Mouse (Mus musculus): ENCODE data around the gene Btbd1. TPM values are rescaled to one million over a fixed set of nuclear protein-coding genes. Genes with fewer than 3 reads are reported as not detected.

The Btbd1 gene
- 52.1 and 62.1 TPM in 2 replicates for polyA plus RNA-seq (2015; fragmentation: Nextera tagmentation; extraction: Ambion mirVana)

- H3K4me2 ChIP-seq (replicated peaks; ENCODE audit: low read depth, low read length): peak within 1 kb of the TSS; percentile 90
- ATAC-seq (ENCODE audit: low FRiP score, low TSS enrichment): peak; percentile 94
- H3K36me3 ChIP-seq (ENCODE audit: insufficient read depth, low read length): no peaks in the 10 kb centered on the region
- H3K9ac ChIP-seq (replicated peaks; ENCODE audit: low read length): peak within 1 kb of the TSS; percentile 75
- no peaks in the 10 kb centered on the region for H3K27me3 ChIP-seq (ENCODE audit: insufficient read depth, low read length)
- peaks cover 38% of the 10 kb centered on the region for H3K4me1 ChIP-seq (ENCODE audit: insufficient read depth, low read length)
- under 1% methylated on average over 55 of the region's 58 CpGs for WGBS
- H3K9me3 ChIP-seq (ENCODE audit: low read length): no peaks in the 10 kb centered on the region
- peak within 1 kb of the TSS; percentile 94 for H3K27ac ChIP-seq (ENCODE audit: low read length)
- peak within 1 kb of the TSS; percentile 74 for H3K4me3 ChIP-seq (ENCODE audit: low read length)
Observed at GRCm38 (mm10) chr7:81829379-81829894, at the start of gene Btbd1. TSS of gene Btbd1 (minus strand) at chr7:81829431.

- no peak for ATAC-seq (ENCODE audit: low FRiP score, low TSS enrichment)
- Histone ChIP-seq H3K27ac (ENCODE audit: low read length) (no peak overlapping the region), H3K27me3 (ENCODE audit: insufficient read depth, low read length) (no peaks in the 10 kb centered on the region), H3K4me2 (replicated peaks; ENCODE audit: low read depth, low read length) (no peak overlapping the region), H3K4me1 (ENCODE audit: insufficient read depth, low read length) (no peaks in the 10 kb centered on the region), H3K9me3 (ENCODE audit: low read length) (no peaks in the 10 kb centered on the region), H3K9ac (replicated peaks; ENCODE audit: low read length) (no peak overlapping the region), H3K4me3 (ENCODE audit: low read length) (no peak overlapping the region), H3K36me3 (ENCODE audit: insufficient read depth, low read length) (no peaks in the 10 kb centered on the region; the same call in 1 of the 2 replicates)
- 71% methylated on average over 9 of the region's 9 CpGs for WGBS
Observed at GRCm38 (mm10) chr7:81875372-81875771, 46.1 kb upstream of the Btbd1 start.

- H3K36me3 ChIP-seq (ENCODE audit: insufficient read depth, low read length): no peaks in the 10 kb centered on the region; the same call in 1 of the 2 replicates
- H3K27ac ChIP-seq (ENCODE audit: low read length): no peak overlapping the region
- no peaks in the 10 kb centered on the region; the same call in 1 of the 2 replicates for H3K9me3 ChIP-seq (ENCODE audit: low read length)
- no peaks in the 10 kb centered on the region for H3K27me3 ChIP-seq (ENCODE audit: insufficient read depth, low read length)
- no peak for ATAC-seq (ENCODE audit: low FRiP score, low TSS enrichment)
- 73% methylated on average over 6 of the region's 6 CpGs for WGBS
- no peak overlapping the region for H3K4me2 ChIP-seq (replicated peaks; ENCODE audit: low read depth, low read length)
- no peak overlapping the region for H3K9ac ChIP-seq (replicated peaks; ENCODE audit: low read length)
- H3K4me1 ChIP-seq (ENCODE audit: insufficient read depth, low read length): no peaks in the 10 kb centered on the region
- no peak overlapping the region for H3K4me3 ChIP-seq (ENCODE audit: low read length)
Observed at GRCm38 (mm10) chr7:81874636-81875035, 45.4 kb upstream of the Btbd1 start.

- WGBS: 47% methylated on average over 1 of the region's 1 CpGs
Observed at GRCm38 (mm10) chr7:81873807-81874206, 44.6 kb upstream of the Btbd1 start.

GRCm38 (mm10) chr7:81872493-81873013 lies 43.3 kb upstream of the Btbd1 start:
- H3K36me3 ChIP-seq (ENCODE audit: insufficient read depth, low read length): no peaks in the 10 kb centered on the region; the same call in 1 of the 2 replicates
- no peak overlapping the region for H3K4me3 ChIP-seq (ENCODE audit: low read length)
- ATAC-seq (ENCODE audit: low FRiP score, low TSS enrichment): no peak
- H3K27ac ChIP-seq (ENCODE audit: low read length): no peak overlapping the region
- no peaks in the 10 kb centered on the region; the same call in 1 of the 2 replicates for H3K9me3 ChIP-seq (ENCODE audit: low read length)
- H3K4me1 ChIP-seq (ENCODE audit: insufficient read depth, low read length): no peaks in the 10 kb centered on the region
- WGBS: 63% methylated on average over 13 of the region's 13 CpGs
- H3K9ac ChIP-seq (replicated peaks; ENCODE audit: low read length): no peak overlapping the region
- H3K4me2 ChIP-seq (replicated peaks; ENCODE audit: low read depth, low read length): no peak overlapping the region
- no peaks in the 10 kb centered on the region for H3K27me3 ChIP-seq (ENCODE audit: insufficient read depth, low read length)

More at GRCm38 (mm10) chr7:81873807-81874206, 44.6 kb upstream of the Btbd1 start:
- Histone ChIP-seq H3K9me3 (ENCODE audit: low read length) (no peaks in the 10 kb centered on the region; the same call in 1 of the 2 replicates), H3K4me1 (ENCODE audit: insufficient read depth, low read length) (no peaks in the 10 kb centered on the region), H3K27ac (ENCODE audit: low read length) (no peak overlapping the region), H3K4me2 (replicated peaks; ENCODE audit: low read depth, low read length) (no peak overlapping the region), H3K9ac (replicated peaks; ENCODE audit: low read length) (no peak overlapping the region), H3K27me3 (ENCODE audit: insufficient read depth, low read length) (no peaks in the 10 kb centered on the region), H3K36me3 (ENCODE audit: insufficient read depth, low read length) (no peaks in the 10 kb centered on the region; the same call in 1 of the 2 replicates), H3K4me3 (ENCODE audit: low read length) (no peak overlapping the region)
- no peak for ATAC-seq (ENCODE audit: low FRiP score, low TSS enrichment)

GRCm38 (mm10) chr7:81868158-81868557 lies 38.9 kb upstream of the Btbd1 start:
- Histone ChIP-seq H3K4me3 (ENCODE audit: low read length) (no peak overlapping the region), H3K9me3 (ENCODE audit: low read length) (no peaks in the 10 kb centered on the region; the same call in 1 of the 2 replicates), H3K9ac (replicated peaks; ENCODE audit: low read length) (no peak overlapping the region), H3K4me1 (ENCODE audit: insufficient read depth, low read length) (no peaks in the 10 kb centered on the region), H3K4me2 (replicated peaks; ENCODE audit: low read depth, low read length) (no peak overlapping the region), H3K27me3 (ENCODE audit: insufficient read depth, low read length) (no peaks in the 10 kb centered on the region), H3K36me3 (ENCODE audit: insufficient read depth, low read length) (no peaks in the 10 kb centered on the region; the same call in 1 of the 2 replicates), H3K27ac (ENCODE audit: low read length) (no peak overlapping the region)
- WGBS: 31% methylated on average over 6 of the region's 6 CpGs
- ATAC-seq (ENCODE audit: low FRiP score, low TSS enrichment): peak; percentile 66

- 88% methylated on average over 9 of the region's 9 CpGs for WGBS
- Histone ChIP-seq H3K36me3 (ENCODE audit: insufficient read depth, low read length) (no peaks in the 10 kb centered on the region; the same call in 1 of the 2 replicates), H3K4me2 (replicated peaks; ENCODE audit: low read depth, low read length) (no peak overlapping the region), H3K27me3 (ENCODE audit: insufficient read depth, low read length) (no peaks in the 10 kb centered on the region), H3K4me3 (ENCODE audit: low read length) (no peak overlapping the region), H3K9me3 (ENCODE audit: low read length) (no peaks in the 10 kb centered on the region; the same call in 1 of the 2 replicates), H3K9ac (replicated peaks; ENCODE audit: low read length) (no peak overlapping the region), H3K4me1 (ENCODE audit: insufficient read depth, low read length) (no peaks in the 10 kb centered on the region), H3K27ac (ENCODE audit: low read length) (no peak overlapping the region)
- ATAC-seq (ENCODE audit: low FRiP score, low TSS enrichment): no peak
Observed at GRCm38 (mm10) chr7:81867231-81867930, 38.1 kb upstream of the Btbd1 start.

- WGBS: 89% methylated on average over 6 of the region's 6 CpGs
- H3K9ac ChIP-seq (replicated peaks; ENCODE audit: low read length): no peak overlapping the region
- no peak overlapping the region for H3K27ac ChIP-seq (ENCODE audit: low read length)
- no peak for ATAC-seq (ENCODE audit: low FRiP score, low TSS enrichment)
- H3K4me3 ChIP-seq (ENCODE audit: low read length): no peak overlapping the region
- no peaks in the 10 kb centered on the region for H3K4me1 ChIP-seq (ENCODE audit: insufficient read depth, low read length)
- H3K9me3 ChIP-seq (ENCODE audit: low read length): no peaks in the 10 kb centered on the region; the same call in 1 of the 2 replicates
- no peaks in the 10 kb centered on the region for H3K27me3 ChIP-seq (ENCODE audit: insufficient read depth, low read length)
- H3K36me3 ChIP-seq (ENCODE audit: insufficient read depth, low read length): no peaks in the 10 kb centered on the region
- no peak overlapping the region for H3K4me2 ChIP-seq (replicated peaks; ENCODE audit: low read depth, low read length)
Observed at GRCm38 (mm10) chr7:81865937-81866336, 36.7 kb upstream of the Btbd1 start.

GRCm38 (mm10) chr7:81864552-81864951 lies 35.3 kb upstream of the Btbd1 start:
- ATAC-seq (ENCODE audit: low FRiP score, low TSS enrichment): no peak
- H3K4me1 ChIP-seq (ENCODE audit: insufficient read depth, low read length): peaks cover 10% of the 10 kb centered on the region
- no peak overlapping the region for H3K9ac ChIP-seq (replicated peaks; ENCODE audit: low read length)
- no peaks in the 10 kb centered on the region; the same call in 1 of the 2 replicates for H3K27me3 ChIP-seq (ENCODE audit: insufficient read depth, low read length)
- H3K9me3 ChIP-seq (ENCODE audit: low read length): no peaks in the 10 kb centered on the region; the same call in 1 of the 2 replicates
- no peaks in the 10 kb centered on the region for H3K36me3 ChIP-seq (ENCODE audit: insufficient read depth, low read length)
- no peak overlapping the region for H3K27ac ChIP-seq (ENCODE audit: low read length)
- H3K4me2 ChIP-seq (replicated peaks; ENCODE audit: low read depth, low read length): no peak overlapping the region
- WGBS: 93% methylated on average over 6 of the region's 6 CpGs
- no peak overlapping the region for H3K4me3 ChIP-seq (ENCODE audit: low read length)

Data from kidney, embryonic 16.5 days (tissue).